Mouse (Mus musculus): Measurements from ENCODE around the gene Cpox. TPM values are rescaled to one million over a fixed set of nuclear protein-coding genes. Genes with fewer than 3 reads are reported as not detected.

Gene Cpox
- total and polyA plus RNA-seq, 3 experiments: 14.8 to 41.1 (median 39.1) TPM

GRCm38 (mm10) chr16:58682870-58683269 is 12.8 kb downstream of the Cpox start:
- Histone ChIP-seq H3K27ac (no peak overlapping the region), H3K79me2 (replicated peaks; ENCODE audit: control insufficient read depth, insufficient read depth, low read length) (no peaks in the 10 kb centered on the region), H3K4me3 (no peak overlapping the region), H3K36me3 (ENCODE audit: control insufficient read depth, insufficient read depth, low read length) (no peaks in the 10 kb centered on the region), H3K9ac (ENCODE audit: low read depth, low read length) (no peak overlapping the region), H3K27me3 (ENCODE audit: control insufficient read depth, insufficient read depth, low read length) (no peaks in the 10 kb centered on the region), H3K4me1 (ENCODE audit: control insufficient read depth, insufficient read depth, low read length) (peaks cover 2% of the 10 kb centered on the region)
- TF ChIP-seq CTCF (IDR thresholded peaks at IDR 0.05): no peak
- no peak for DNase-seq
- WGBS: 81% methylated on average over 7 of the region's 7 CpGs
- intact Hi-C loops (cut with DNase I): no loop called here

- Histone ChIP-seq H3K36me3 (ENCODE audit: control insufficient read depth, insufficient read depth, low read length) (no peaks in the 10 kb centered on the region), H3K9ac (ENCODE audit: low read depth, low read length) (no peak overlapping the region), H3K27me3 (ENCODE audit: control insufficient read depth, insufficient read depth, low read length) (no peaks in the 10 kb centered on the region), H3K4me3 (no peak overlapping the region), H3K4me1 (ENCODE audit: control insufficient read depth, insufficient read depth, low read length) (peaks cover 2% of the 10 kb centered on the region), H3K79me2 (replicated peaks; ENCODE audit: control insufficient read depth, insufficient read depth, low read length) (no peaks in the 10 kb centered on the region), H3K27ac (no peak overlapping the region)
- intact Hi-C loops (cut with DNase I): no loop called here
- WGBS: 93% methylated on average over 4 of the region's 4 CpGs
- DNase-seq: no peak
- TF ChIP-seq EP300 (IDR thresholded peaks at IDR 0.05; ENCODE audit: insufficient read depth, low read depth, low read length) (no peak), POLR2A (IDR thresholded peaks at IDR 0.05; ENCODE audit: insufficient read depth, low read depth, low read length) (no peak), CTCF (IDR thresholded peaks at IDR 0.05) (no peak)
These were observed 13.8 kb downstream of the Cpox start for GRCm38 (mm10) chr16:58683911-58684310.

- Histone ChIP-seq H3K36me3 (ENCODE audit: control insufficient read depth, insufficient read depth, low read length) (no peaks in the 10 kb centered on the region), H3K79me2 (replicated peaks; ENCODE audit: control insufficient read depth, insufficient read depth, low read length) (no peaks in the 10 kb centered on the region), H3K27ac (no peak overlapping the region), H3K4me1 (ENCODE audit: control insufficient read depth, insufficient read depth, low read length) (peaks cover 2% of the 10 kb centered on the region), H3K27me3 (ENCODE audit: control insufficient read depth, insufficient read depth, low read length) (no peaks in the 10 kb centered on the region), H3K9ac (ENCODE audit: low read depth, low read length) (no peak overlapping the region), H3K4me3 (no peak overlapping the region)
- TF ChIP-seq EP300 (IDR thresholded peaks at IDR 0.05; ENCODE audit: insufficient read depth, low read depth, low read length) (no peak), CTCF (IDR thresholded peaks at IDR 0.05) (peak; percentile 45), POLR2A (IDR thresholded peaks at IDR 0.05; ENCODE audit: insufficient read depth, low read depth, low read length) (no peak)
- intact Hi-C loops (cut with DNase I): no loop called here
- no peak for DNase-seq
These were observed 14.4 kb downstream of the Cpox start for GRCm38 (mm10) chr16:58684537-58684936.

- Histone ChIP-seq H3K9ac (ENCODE audit: low read depth, low read length) (no peak overlapping the region), H3K79me2 (replicated peaks; ENCODE audit: control insufficient read depth, insufficient read depth, low read length) (no peaks in the 10 kb centered on the region), H3K4me3 (peak overlapping the region; percentile 3; the same call in 1 of the 2 replicates), H3K36me3 (ENCODE audit: control insufficient read depth, insufficient read depth, low read length) (no peaks in the 10 kb centered on the region), H3K4me1 (ENCODE audit: control insufficient read depth, insufficient read depth, low read length) (peaks cover 4% of the 10 kb centered on the region), H3K27ac (no peak overlapping the region), H3K27me3 (ENCODE audit: control insufficient read depth, insufficient read depth, low read length) (no peaks in the 10 kb centered on the region)
- intact Hi-C loops (cut with DNase I): no loop called here
- 36% methylated on average over 20 of the region's 20 CpGs for WGBS
- peak in 1 of 2 experiments; percentile 14 for DNase-seq
- no peak for TF ChIP-seq CTCF (IDR thresholded peaks at IDR 0.05)
- TF ChIP-seq POLR2A (IDR thresholded peaks at IDR 0.05; ENCODE audit: insufficient read depth, low read depth, low read length): no peak
- TF ChIP-seq EP300 (IDR thresholded peaks at IDR 0.05; ENCODE audit: insufficient read depth, low read depth, low read length): no peak
These were observed 15.8 kb downstream of the Cpox start for GRCm38 (mm10) chr16:58685548-58686537.

- Histone ChIP-seq H3K27me3 (ENCODE audit: control insufficient read depth, insufficient read depth, low read length) (no peaks in the 10 kb centered on the region), H3K9ac (ENCODE audit: low read depth, low read length) (no peak overlapping the region), H3K79me2 (replicated peaks; ENCODE audit: control insufficient read depth, insufficient read depth, low read length) (no peaks in the 10 kb centered on the region), H3K4me1 (ENCODE audit: control insufficient read depth, insufficient read depth, low read length) (peaks cover 4% of the 10 kb centered on the region), H3K4me3 (no peak overlapping the region), H3K36me3 (ENCODE audit: control insufficient read depth, insufficient read depth, low read length) (no peaks in the 10 kb centered on the region), H3K27ac (no peak overlapping the region)
- WGBS: 100% methylated on average over 1 of the region's 1 CpGs
- no peak for TF ChIP-seq CTCF (IDR thresholded peaks at IDR 0.05)
- no peak for DNase-seq
- intact Hi-C loops (cut with DNase I): no loop called here
These were observed 18.4 kb downstream of the Cpox start for GRCm38 (mm10) chr16:58688534-58688933.

- no peak for TF ChIP-seq EP300 (IDR thresholded peaks at IDR 0.05; ENCODE audit: insufficient read depth, low read depth, low read length)
- no peak for TF ChIP-seq POLR2A (IDR thresholded peaks at IDR 0.05; ENCODE audit: insufficient read depth, low read depth, low read length)
- no peak for TF ChIP-seq CTCF (IDR thresholded peaks at IDR 0.05)
- peaks cover 4% of the 10 kb centered on the region for H3K4me1 ChIP-seq (ENCODE audit: control insufficient read depth, insufficient read depth, low read length)
- no peak overlapping the region for H3K9ac ChIP-seq (ENCODE audit: low read depth, low read length)
- intact Hi-C loops (cut with DNase I): no loop called here
- DNase-seq: no peak
- no peak overlapping the region for H3K4me3 ChIP-seq
- no peaks in the 10 kb centered on the region for H3K79me2 ChIP-seq (replicated peaks; ENCODE audit: control insufficient read depth, insufficient read depth, low read length)
- no peaks in the 10 kb centered on the region for H3K36me3 ChIP-seq (ENCODE audit: control insufficient read depth, insufficient read depth, low read length)
- WGBS: 60% methylated on average over 5 of the region's 5 CpGs
- no peaks in the 10 kb centered on the region for H3K27me3 ChIP-seq (ENCODE audit: control insufficient read depth, insufficient read depth, low read length)
- H3K27ac ChIP-seq: no peak overlapping the region
These were observed 19.6 kb downstream of the Cpox start for GRCm38 (mm10) chr16:58689555-58690169.
